Mouse (Mus musculus): Measurements from ENCODE around the gene Selenoh.
"Not testable (repeated sequence)": the region's sequence is repeated elsewhere in the genome, so short reads cannot be mapped to it uniquely, and the experiment has no call there.

The Selenoh gene

GRCm38 (mm10) chr2:84671535-84671934, 965 bp upstream of the Selenoh start:
- DNase-seq (ENCODE audit: low read depth, low spot score), result not testable (repeated sequence)

- no peak for DNase-seq (ENCODE audit: low read depth, low spot score)
Measured at GRCm38 (mm10) chr2:84669828-84670568, 572 bp downstream of the Selenoh start.

GRCm38 (mm10) chr2:84666081-84666480, 4.5 kb downstream of the Selenoh start:
- DNase-seq (ENCODE audit: low read depth, low spot score), result no peak

- no peak for DNase-seq (ENCODE audit: low read depth, low spot score)
Measured at GRCm38 (mm10) chr2:84662866-84663265, 7.7 kb downstream of the Selenoh start.

GRCm38 (mm10) chr2:84660253-84660652, 10.3 kb downstream of the Selenoh start:
- no peak for DNase-seq (ENCODE audit: low read depth, low spot score)

- no peak for DNase-seq (ENCODE audit: low read depth, low spot score)
Measured at GRCm38 (mm10) chr2:84658806-84659205, 11.8 kb downstream of the Selenoh start, which contains the start of gene Btbd18. Gene Btbd18 (plus strand): TSS chr2:84659079.

- no peak for DNase-seq (ENCODE audit: low read depth, low spot score)
Measured at GRCm38 (mm10) chr2:84655864-84656263, 14.7 kb downstream of the Selenoh start.

- DNase-seq (ENCODE audit: low read depth, low spot score), result no peak
Measured at GRCm38 (mm10) chr2:84653354-84653753, 17.2 kb downstream of the Selenoh start.

GRCm38 (mm10) chr2:84650464-84651195, 19.9 kb downstream of the Selenoh start, which contains the start of gene Ctnnd1:
Gene Ctnnd1 (minus strand): TSS chr2:84650765.
- DNase-seq (ENCODE audit: low read depth, low spot score), result peak; percentile 93

GRCm38 (mm10) chr2:84649674-84650073, 20.9 kb downstream of the Selenoh start:
- DNase-seq (ENCODE audit: low read depth, low spot score), result no peak

GRCm38 (mm10) chr2:84648369-84648768, 22.2 kb downstream of the Selenoh start:
- no peak for DNase-seq (ENCODE audit: low read depth, low spot score)

- no peak for DNase-seq (ENCODE audit: low read depth, low spot score)
Measured at GRCm38 (mm10) chr2:84647051-84647568, 23.5 kb downstream of the Selenoh start.

- no peak for DNase-seq (ENCODE audit: low read depth, low spot score)
Measured at GRCm38 (mm10) chr2:84646138-84646537, 24.4 kb downstream of the Selenoh start.

- DNase-seq (ENCODE audit: low read depth, low spot score), result no peak
Measured at GRCm38 (mm10) chr2:84640833-84641232, 29.7 kb downstream of the Selenoh start.

GRCm38 (mm10) chr2:84638428-84639220, 31.9 kb downstream of the Selenoh start:
- no peak for DNase-seq (ENCODE audit: low read depth, low spot score)

GRCm38 (mm10) chr2:84637452-84638165, 33.0 kb downstream of the Selenoh start:
- DNase-seq (ENCODE audit: low read depth, low spot score), result no peak

GRCm38 (mm10) chr2:84636231-84636741, 34.3 kb downstream of the Selenoh start:
- DNase-seq (ENCODE audit: low read depth, low spot score), result no peak

GRCm38 (mm10) chr2:84635611-84636010, 35.0 kb downstream of the Selenoh start:
- DNase-seq (ENCODE audit: low read depth, low spot score), result peak; percentile 70

GRCm38 (mm10) chr2:84634934-84635482, 35.6 kb downstream of the Selenoh start:
- no peak for DNase-seq (ENCODE audit: low read depth, low spot score)

- no peak for DNase-seq (ENCODE audit: low read depth, low spot score)
Measured at GRCm38 (mm10) chr2:84634006-84634405, 36.6 kb downstream of the Selenoh start.

GRCm38 (mm10) chr2:84632999-84633398, 37.6 kb downstream of the Selenoh start:
- DNase-seq (ENCODE audit: low read depth, low spot score), result no peak
